Mouse (Mus musculus) bone marrow, adult 2 months (tissue): Measurements from ENCODE around the gene Il12rb1.

Source experiments
- CTCF ChIP-seq: fragments of 200-500 bp; IDR thresholded peaks from 2 replicates; pipeline ENCODE4 v1.5.1; 2011; ENCODE audit warnings: low read length, control low read depth; ENCODE audit not compliant: control insufficient read depth, insufficient read depth
- POLR2A ChIP-seq: fragments of 200-500 bp; IDR thresholded peaks from 2 replicates; pipeline ENCODE4 v1.6.1; 2011; ENCODE audit warnings: low read depth, mild to moderate bottlenecking, control low read depth, low read length, borderline replicate concordance; ENCODE audit not compliant: control insufficient read depth

- TF ChIP-seq CTCF (no peak), POLR2A (no peak)
Observed at GRCm38 (mm10) chr8:70767503-70767902, 40.7 kb upstream of the Il12rb1 start.
